In the genomic region with DNA sequence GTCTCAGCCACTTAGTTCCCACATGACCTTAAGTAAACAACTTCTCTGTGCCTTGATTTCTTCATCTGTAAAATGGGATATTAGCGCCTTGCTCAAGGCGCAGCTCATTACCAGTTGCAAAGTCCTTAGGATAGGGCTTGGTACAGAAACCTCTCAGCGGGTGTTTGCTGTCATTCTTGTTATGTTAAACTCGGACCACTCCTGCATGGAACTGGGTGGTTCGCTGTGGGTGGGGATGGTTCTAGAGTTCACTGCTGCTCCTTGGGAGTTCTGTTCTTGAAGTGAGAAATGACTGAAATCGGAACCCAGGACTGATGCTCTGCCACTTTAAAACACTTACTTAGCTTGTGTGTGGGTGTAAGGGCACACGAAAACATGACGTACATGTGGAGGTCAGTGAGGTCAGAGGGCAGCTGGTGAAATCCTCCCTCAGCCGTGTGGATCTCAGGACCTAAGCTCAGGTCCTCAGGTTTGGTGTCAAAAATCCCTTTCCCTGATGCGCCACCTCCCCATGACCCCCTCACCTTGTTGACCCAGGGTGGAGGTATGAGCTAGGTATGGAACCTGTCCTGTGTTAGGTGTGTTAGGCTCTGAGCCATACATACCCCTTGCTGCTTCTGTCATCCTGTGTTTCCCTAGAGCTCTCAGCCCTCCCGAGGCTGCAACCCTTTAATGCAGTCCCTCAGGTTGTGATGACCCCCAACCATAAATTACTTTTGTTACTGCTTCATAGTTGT, we compare ENCODE assay signal across 8 mouse cellular contexts. TPM values are rescaled to one million over a fixed set of nuclear protein-coding genes. Genes with fewer than 3 reads are reported as not detected.
DNase-seq lines count a peak whose midpoint lies in the region; ATAC-seq and TF ChIP-seq lines count a peak whose summit lies in the region.

No protein-coding gene starts in this region.

- DNase-seq in adrenal gland, adult 2 months, result peak; percentile 25
- DNase-seq in adrenal gland, adult 8-10 months, result no peak
- peak; percentile 74 for DNase-seq in ES-E14 (ENCODE audit: low read depth, low spot score)
- no peak for DNase-seq in hindbrain, embryonic 11.5 days (ENCODE audit: low spot score)
- no peak for DNase-seq in liver, postnatal 0 days
- no peak for DNase-seq in ovary, postnatal 14 days (ENCODE audit: low spot score)
- no peak for DNase-seq in left cerebral cortex, postnatal 4 days

- H3K4me1 ChIP-seq in ES-E14 (ENCODE audit: control insufficient read depth in 2 of 2, insufficient read depth in 2 of 2, low read length in 2 of 2, poor library complexity in 1 of 2), result peaks cover 12 to 39% of the 10 kb centered on the region in 2 experiments
- H3K4me1 ChIP-seq in hindbrain, embryonic 11.5 days (replicated peaks; ENCODE audit: control insufficient read depth, insufficient read depth, low read length), result peaks cover 6% of the 10 kb centered on the region
- peaks cover 77% of the 10 kb centered on the region for H3K4me1 ChIP-seq in liver, postnatal 0 days (ENCODE audit: insufficient read depth)

- 68% methylated on average over 11 of the region's 11 CpGs for WGBS in hindbrain, embryonic 11.5 days
- WGBS in liver, postnatal 0 days (ENCODE audit: insufficient replicate concordance), result 59% methylated on average over 11 of the region's 11 CpGs

- no peak for TF ChIP-seq CTCF in liver, postnatal 0 days (IDR thresholded peaks at IDR 0.05; ENCODE audit: low read depth)

- H3K9ac ChIP-seq in ES-E14 (ENCODE audit: insufficient read depth, low read depth, low read length, poor library complexity, severe bottlenecking), result peak overlapping the region; percentile 28; the same call in 1 of the 2 replicates
- H3K9ac ChIP-seq in hindbrain, embryonic 11.5 days (ENCODE audit: low read depth, low read length), result no peak overlapping the region
- H3K9ac ChIP-seq in liver, postnatal 0 days (replicated peaks), result peak overlapping the region; percentile 90

- H3K36me3 ChIP-seq in ES-E14 (ENCODE audit: control insufficient read depth, insufficient read depth, low read length, poor library complexity, severe bottlenecking), result peaks cover 30% of the 10 kb centered on the region
- H3K36me3 ChIP-seq in hindbrain, embryonic 11.5 days (ENCODE audit: control insufficient read depth, insufficient read depth, low read length), result no peaks in the 10 kb centered on the region
- peaks cover 16% of the 10 kb centered on the region for H3K36me3 ChIP-seq in liver, postnatal 0 days (replicated peaks; ENCODE audit: insufficient read depth, low read length)

- peak overlapping the region; percentile 22; the same call in 1 of the 2 replicates for H3K27ac ChIP-seq in ES-E14 (ENCODE audit: insufficient read depth, low read depth, low read length, poor library complexity, severe bottlenecking)
- no peak overlapping the region for H3K27ac ChIP-seq in hindbrain, embryonic 11.5 days (ENCODE audit: low read depth, low read length)
- peak overlapping the region; percentile 93; the same call in 1 of the 2 replicates for H3K27ac ChIP-seq in liver, postnatal 0 days (ENCODE audit: low read depth)

- H3K4me3 ChIP-seq in ES-E14 (ENCODE audit: insufficient read depth in 1 of 2, low read depth in 1 of 2, low read length in 2 of 2, poor library complexity in 1 of 2, severe bottlenecking in 1 of 2), result peak overlapping the region; percentile 92 to 96
- no peak overlapping the region for H3K4me3 ChIP-seq in hindbrain, embryonic 11.5 days (ENCODE audit: low read depth, low read length)
- peak overlapping the region; percentile 87 for H3K4me3 ChIP-seq in liver, postnatal 0 days (ENCODE audit: low read depth, low read length)

- H3K27me3 ChIP-seq in hindbrain, embryonic 11.5 days (ENCODE audit: control insufficient read depth, insufficient read depth, low read length), result no peaks in the 10 kb centered on the region
- H3K27me3 ChIP-seq in liver, postnatal 0 days (ENCODE audit: insufficient read depth, low read length), result no peaks in the 10 kb centered on the region

- TF ChIP-seq EP300 in liver, postnatal 0 days (IDR thresholded peaks at IDR 0.05; ENCODE audit: low read depth), result no peak

- no peaks in the 10 kb centered on the region for H3K9me3 ChIP-seq in ES-E14 (ENCODE audit: control insufficient read depth, insufficient read depth, low read depth, low read length)
- H3K9me3 ChIP-seq in hindbrain, embryonic 11.5 days (ENCODE audit: control insufficient read depth, low read length), result no peaks in the 10 kb centered on the region
- H3K9me3 ChIP-seq in liver, postnatal 0 days (ENCODE audit: low read length), result no peaks in the 10 kb centered on the region

- in situ Hi-C loops in ES-E14 (cut with MboI; ENCODE audit: low sequenced_read_pairs in 2 of 2, unreplicated experiment in 2 of 2), result no loop called here

- peak overlapping the region; percentile 61 for H3K4me2 ChIP-seq in hindbrain, embryonic 11.5 days (replicated peaks; ENCODE audit: low read depth, low read length)
- H3K4me2 ChIP-seq in liver, postnatal 0 days (ENCODE audit: low read depth, low read length), result peak overlapping the region; percentile 90

- no peak for ATAC-seq in hindbrain, embryonic 11.5 days (ENCODE audit: low FRiP score)
- ATAC-seq in liver, postnatal 0 days, result no peak
- no peak for ATAC-seq in megakaryocyte progenitor cell, adult 5-6 weeks (replicated peaks; ENCODE audit: poor library complexity)

- intact Hi-C loops in left cerebral cortex, postnatal 4 days (cut with DNase I), result loop anchor here (10.0 kb wide), 1 partner anchor 55 kb away; no protein-coding TSS in a partner anchor

TF ChIP-seq in ES-E14, 5 proteins besides CTCF, POLR2A, EP300 and RAD21:
- no peak for TF ChIP-seq HCFC1 (IDR thresholded peaks at IDR 0.05; ENCODE audit: borderline replicate concordance, insufficient read depth, low read length)
- TF ChIP-seq CHD2 (IDR thresholded peaks at IDR 0.05; ENCODE audit: low read depth, low read length), result no peak

RNA-seq across cellular contexts. Expression of a gene that starts 13.4 kb away (rescaled TPM):
- total RNA-seq in adrenal gland, adult 2 months (2021), result 10 to 100 TPM; 57.7 to 66.4 TPM
- 55.1 and 65.8 TPM in 2 replicates for polyA plus RNA-seq in adrenal gland, adult 2 months (2012; rRNA removed)
- total RNA-seq in adrenal gland, adult 8-10 months (2022), result 10 to 100 TPM; 58.6 to 86.9 (median 67.8) TPM
- 50.1 and 106 TPM in 2 replicates for total RNA-seq in ES-E14 (2012; rRNA removed)
- polyA plus RNA-seq in hindbrain, embryonic 11.5 days (2014; fragmentation: Nextera tagmentation; extraction: Ambion mirVana), result 10.5 and 15.6 TPM in 2 replicates
- 11.7 and 13.5 TPM in 2 replicates for polyA plus RNA-seq in liver, postnatal 0 days (2015; fragmentation: Nextera tagmentation; extraction: Ambion mirVana)
- 10 to 100 TPM; 31.4 to 33.9 TPM for total RNA-seq in left cerebral cortex, postnatal 4 days (2021)
- 6.6 and 7.7 TPM in 2 replicates for total RNA-seq in megakaryocyte progenitor cell, adult 5-6 weeks (2015)
- total RNA-seq in megakaryocyte progenitor cell, adult 5-6 weeks (2017), result 5.3 and 8.1 TPM in 2 replicates

RNA-seq across cellular contexts. Expression of a gene that starts 32.6 kb away (rescaled TPM):
- 10 to 100 TPM; 66.7 to 75.3 TPM for total RNA-seq in adrenal gland, adult 2 months (2021)
- polyA plus RNA-seq in adrenal gland, adult 2 months (2012; rRNA removed), result 110 and 126 TPM in 2 replicates
- total RNA-seq in adrenal gland, adult 8-10 months (2022), result 100 to 1,000 TPM in 1 of 4 experiments, 10 to 100 TPM in 3; 64.7 to 105 (median 85.9) TPM
- 52.6 and 59.7 TPM in 2 replicates for total RNA-seq in ES-E14 (2012; rRNA removed)
- 58.9 and 61.7 TPM in 2 replicates for polyA plus RNA-seq in hindbrain, embryonic 11.5 days (2014; fragmentation: Nextera tagmentation; extraction: Ambion mirVana)
- 79.4 and 89.2 TPM in 2 replicates for polyA plus RNA-seq in liver, postnatal 0 days (2015; fragmentation: Nextera tagmentation; extraction: Ambion mirVana)
- 10 to 100 TPM; 14.2 to 16.4 TPM for total RNA-seq in left cerebral cortex, postnatal 4 days (2021)
- total RNA-seq in megakaryocyte progenitor cell, adult 5-6 weeks (2015), result 65.0 and 67.2 TPM in 2 replicates
- total RNA-seq in megakaryocyte progenitor cell, adult 5-6 weeks (2017), result 32.7 and 43.8 TPM in 2 replicates

RNA-seq across cellular contexts. Expression of a gene that starts 32.6 kb away (rescaled TPM):
- total RNA-seq in adrenal gland, adult 2 months (2021), result 1 to 10 TPM; 3.6 to 4.6 TPM
- polyA plus RNA-seq in adrenal gland, adult 2 months (2012; rRNA removed), result 2.6 and 2.9 TPM in 2 replicates
- 1 to 10 TPM; 4.2 to 6.1 (median 5.3) TPM for total RNA-seq in adrenal gland, adult 8-10 months (2022)
- total RNA-seq in ES-E14 (2012; rRNA removed), result 4.4 and 4.5 TPM in 2 replicates
- polyA plus RNA-seq in hindbrain, embryonic 11.5 days (2014; fragmentation: Nextera tagmentation; extraction: Ambion mirVana), result 5.0 and 5.6 TPM in 2 replicates
- polyA plus RNA-seq in liver, postnatal 0 days (2015; fragmentation: Nextera tagmentation; extraction: Ambion mirVana), result 1.5 and 1.6 TPM in 2 replicates
- 1 to 10 TPM; 4.6 to 5.1 TPM for total RNA-seq in left cerebral cortex, postnatal 4 days (2021)
- total RNA-seq in megakaryocyte progenitor cell, adult 5-6 weeks (2015), result 7.1 TPM in 2 replicates
- total RNA-seq in megakaryocyte progenitor cell, adult 5-6 weeks (2017), result 2.0 and 2.4 TPM in 2 replicates

RNA-seq across cellular contexts. Expression of a gene that starts 46.2 kb away (rescaled TPM):
- total RNA-seq in adrenal gland, adult 2 months (2021), result 1 to 10 TPM in 1 of 2 experiments, under 1 TPM in 1; 0.89 to 1.2 TPM
- 0.66 TPM in 2 replicates for polyA plus RNA-seq in adrenal gland, adult 2 months (2012; rRNA removed)
- total RNA-seq in adrenal gland, adult 8-10 months (2022), result 1 to 10 TPM; 1.7 to 2.2 (median 1.9) TPM
- 1.4 and 2.8 TPM in 2 replicates for total RNA-seq in ES-E14 (2012; rRNA removed)
- polyA plus RNA-seq in hindbrain, embryonic 11.5 days (2014; fragmentation: Nextera tagmentation; extraction: Ambion mirVana), result 1.1 and 1.4 TPM in 2 replicates
- polyA plus RNA-seq in liver, postnatal 0 days (2015; fragmentation: Nextera tagmentation; extraction: Ambion mirVana), result 0.43 TPM in 2 replicates
- 1 to 10 TPM; 1.1 to 2.2 TPM for total RNA-seq in left cerebral cortex, postnatal 4 days (2021)
- 1.5 TPM in 1 of 2 replicates, not detected in the other for total RNA-seq in megakaryocyte progenitor cell, adult 5-6 weeks (2015)
- total RNA-seq in megakaryocyte progenitor cell, adult 5-6 weeks (2017), result not detected in 2 replicates

Comparison
In these comparisons a context has a peak if more than half of its experiments do, and no peak if none do; other contexts are left out.
1. DNase-seq: peak in adrenal gland, adult 2 months (single experiment) and ES-E14 (single experiment); none in adrenal gland, adult 8-10 months (single experiment), hindbrain, embryonic 11.5 days (single experiment), liver, postnatal 0 days (single experiment), ovary, postnatal 14 days (single experiment) and left cerebral cortex, postnatal 4 days (single experiment).